Mouse (Mus musculus) E14TG2a.4 (cell line): Measurements from ENCODE around the gene Rpl38.
A peak's percentile ranks its signal among the peaks of the same experiment; 100 is the strongest.

Source experiments
- H3K27me3 ChIP-seq: 2 replicates; pipeline ENCODE4 v1.6.1; 2014; ENCODE audit warnings: low read length, control low read depth; ENCODE audit not compliant: insufficient read depth
- H3K36me3 ChIP-seq: 2 replicates; pipeline ENCODE4 v1.6.1; 2014; ENCODE audit warnings: low read length, control low read depth; ENCODE audit not compliant: insufficient read depth
- H3K4me1 ChIP-seq: replicated peaks from 2 replicates; pipeline ENCODE4 v1.6.1; 2014; ENCODE audit warnings: low read depth, low read length, control low read depth
- H3K4me3 ChIP-seq: replicated peaks from 2 replicates; pipeline ENCODE4 v1.5.1; 2014; ENCODE audit warnings: mild to moderate bottlenecking, low read length
- H3K9me3 ChIP-seq: 2 replicates; pipeline ENCODE4 v1.6.1; 2014; ENCODE audit warnings: low read length, control low read depth
- CTCF ChIP-seq: conservative IDR thresholded peaks from 2 replicates; pipeline ENCODE4 v1.5.1; 2014; ENCODE audit warnings: low read length
- NANOG ChIP-seq: IDR thresholded peaks from 2 replicates; pipeline ENCODE4 v1.6.1; 2014; ENCODE audit warnings: borderline replicate concordance, low read length, mixed read lengths
- POU5F1 ChIP-seq: IDR thresholded peaks from 2 replicates; pipeline ENCODE4 v1.6.1; 2014; ENCODE audit warnings: low read length, borderline replicate concordance

Rpl38 gene

DNA sequence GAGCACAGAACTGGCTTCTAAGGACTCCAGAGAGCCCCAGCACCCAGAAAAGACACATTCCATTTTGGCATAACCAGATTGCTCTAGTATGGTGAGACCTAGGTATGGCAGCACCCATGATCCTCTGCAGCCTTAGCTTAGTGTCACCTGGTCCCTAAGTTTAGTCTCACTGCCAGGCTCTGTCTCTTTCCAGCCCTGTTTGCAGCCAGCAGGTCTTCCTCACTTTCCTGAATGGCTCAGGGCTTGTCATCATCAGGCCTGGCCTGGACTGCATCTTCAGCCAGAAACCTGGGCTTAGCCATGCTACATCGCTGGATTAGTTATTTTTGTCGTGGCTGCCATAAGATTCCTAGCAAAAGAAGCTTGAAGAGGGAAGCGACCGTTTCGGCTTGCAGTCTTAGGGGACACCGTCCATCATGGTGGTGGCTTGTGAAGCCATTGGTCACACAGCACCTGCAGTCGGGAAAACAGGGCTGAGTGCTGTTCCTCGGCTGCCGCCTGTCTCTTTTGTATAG lies 17.3 kb downstream of the Rpl38 start:
- Histone ChIP-seq H3K36me3 (peaks cover 20% of the 10 kb centered on the region), H3K27me3 (no peaks in the 10 kb centered on the region), H3K4me1 (peaks cover 79% of the 10 kb centered on the region), H3K4me3 (no peak overlapping the region), H3K9me3 (no peaks in the 10 kb centered on the region)
- no peak for TF ChIP-seq CTCF
- TF ChIP-seq POU5F1, result no peak
- no peak for TF ChIP-seq NANOG

DNA sequence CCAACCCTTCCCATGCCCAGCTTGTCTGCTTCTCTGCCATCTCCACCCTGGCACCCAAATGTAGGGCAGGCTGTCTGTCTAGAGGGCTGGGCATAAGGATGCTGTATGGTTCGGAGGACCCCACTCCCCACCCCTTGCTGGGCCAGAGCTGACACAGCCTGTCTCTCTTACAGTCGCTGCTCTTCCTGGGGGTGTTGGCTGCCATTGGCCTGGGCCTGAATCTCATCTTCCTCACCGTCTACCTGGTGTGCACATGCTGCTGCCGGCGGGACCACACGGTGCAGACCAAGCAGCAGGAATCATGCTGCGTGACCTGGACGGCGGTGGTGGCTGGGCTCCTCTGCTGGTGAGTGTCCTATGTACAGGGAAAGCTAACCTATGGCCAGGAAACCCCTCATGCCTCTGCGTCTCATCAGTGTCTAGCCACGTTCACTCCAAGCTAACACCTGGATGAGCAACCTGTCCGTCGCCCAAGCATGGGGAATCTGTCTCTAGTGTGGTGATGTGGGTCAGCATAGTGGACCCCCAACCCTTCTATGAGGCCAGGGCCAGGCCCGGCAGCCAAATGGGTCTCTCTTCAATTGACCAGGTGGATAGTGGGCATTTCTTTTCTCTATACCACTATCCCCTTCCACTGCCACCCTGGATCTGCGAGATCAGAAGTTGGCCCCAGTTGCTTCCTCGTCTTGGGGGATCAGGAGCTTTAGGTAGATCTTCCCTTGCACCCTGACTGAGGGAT lies 18.1 kb downstream of the Rpl38 start:
- no peaks in the 10 kb centered on the region for H3K9me3 ChIP-seq
- no peak for TF ChIP-seq NANOG
- TF ChIP-seq POU5F1, result no peak
- no peak for TF ChIP-seq CTCF
- H3K36me3 ChIP-seq, result peaks cover 22% of the 10 kb centered on the region
- H3K4me3 ChIP-seq, result peak overlapping the region; percentile 17; the same call in 1 of the 2 replicates
- H3K27me3 ChIP-seq, result no peaks in the 10 kb centered on the region
- H3K4me1 ChIP-seq, result peaks cover 77% of the 10 kb centered on the region

DNA sequence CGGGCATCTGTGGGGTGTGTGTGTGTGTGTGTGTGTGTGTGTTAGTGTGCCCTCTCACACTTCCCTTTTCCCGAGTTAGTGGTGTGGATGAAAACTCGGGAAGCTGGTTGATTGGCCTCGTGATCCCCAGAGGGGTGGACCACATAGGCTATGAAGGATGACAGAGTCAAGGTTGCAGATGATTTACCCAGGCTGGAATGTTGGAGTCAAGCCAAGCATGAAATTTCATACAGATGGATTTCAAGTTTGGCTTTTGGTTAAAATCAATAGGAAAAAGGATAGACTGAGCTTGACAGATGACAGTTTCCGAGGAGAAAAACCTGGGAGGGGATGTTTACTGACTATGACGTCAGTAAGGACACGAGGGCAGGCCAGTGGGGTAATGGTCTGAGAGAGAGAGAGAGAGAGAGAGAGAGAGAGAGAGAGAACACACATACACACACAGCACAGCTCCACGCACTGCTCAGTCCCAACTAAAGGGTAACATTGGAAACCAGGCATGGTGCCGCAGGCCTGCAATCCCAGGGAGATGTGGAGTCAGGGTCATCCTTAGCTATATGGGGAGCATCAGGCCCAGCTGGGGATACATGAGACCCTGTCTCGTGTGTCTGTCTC lies 19.4 kb downstream of the Rpl38 start:
- no peak for TF ChIP-seq POU5F1
- no peak for TF ChIP-seq NANOG
- Histone ChIP-seq H3K36me3 (peaks cover 19% of the 10 kb centered on the region), H3K4me1 (peaks cover 82% of the 10 kb centered on the region), H3K4me3 (no peak overlapping the region), H3K9me3 (no peaks in the 10 kb centered on the region), H3K27me3 (no peaks in the 10 kb centered on the region)

DNA sequence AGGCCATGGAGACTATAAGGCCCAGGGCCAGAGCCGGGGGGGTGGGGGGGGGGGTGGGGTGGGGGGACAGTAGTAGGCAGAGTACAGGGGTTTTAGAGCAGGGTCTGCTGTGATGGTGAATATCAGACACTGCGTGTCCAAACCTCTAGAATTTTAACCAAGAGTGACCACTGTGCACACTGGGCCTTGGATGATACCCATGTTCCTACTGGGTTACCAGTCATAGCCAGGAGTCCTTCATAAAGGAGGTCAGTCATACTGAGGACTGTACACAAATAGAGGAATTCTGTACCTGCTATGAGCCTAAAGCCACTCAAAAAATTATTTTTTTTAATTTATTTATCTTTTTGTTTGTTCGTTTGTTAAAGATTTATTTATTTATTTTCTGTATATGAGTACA lies 20.4 kb downstream of the Rpl38 start:
- peaks cover 83% of the 10 kb centered on the region for H3K4me1 ChIP-seq
- no peaks in the 10 kb centered on the region for H3K9me3 ChIP-seq
- peaks cover 18% of the 10 kb centered on the region for H3K36me3 ChIP-seq
- no peak for TF ChIP-seq POU5F1
- no peak overlapping the region for H3K4me3 ChIP-seq
- no peaks in the 10 kb centered on the region for H3K27me3 ChIP-seq

DNA sequence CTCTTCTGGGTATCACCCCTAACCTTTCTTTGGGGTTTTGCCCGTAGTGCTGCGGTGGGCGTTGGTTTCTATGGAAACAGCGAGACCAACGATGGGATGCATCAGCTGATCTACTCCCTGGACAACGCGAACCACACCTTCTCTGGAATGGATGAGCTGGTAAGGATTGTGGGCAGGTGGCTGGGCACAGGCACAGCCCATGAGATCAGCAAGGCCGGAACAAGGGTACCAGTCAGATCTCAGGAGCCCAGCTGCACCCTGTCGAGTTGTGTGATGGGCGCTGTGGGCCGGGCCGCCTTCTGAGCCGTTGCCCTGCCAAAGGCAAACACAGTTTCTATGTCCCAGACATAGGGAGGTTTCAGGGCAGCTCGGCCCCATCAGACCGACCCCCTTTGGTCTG lies 21.9 kb downstream of the Rpl38 start:
- no peak for TF ChIP-seq NANOG
- no peak for TF ChIP-seq CTCF
- no peak for TF ChIP-seq POU5F1
- Histone ChIP-seq H3K4me3 (no peak overlapping the region), H3K27me3 (no peaks in the 10 kb centered on the region), H3K9me3 (no peaks in the 10 kb centered on the region), H3K4me1 (peaks cover 83% of the 10 kb centered on the region), H3K36me3 (peaks cover 23% of the 10 kb centered on the region)

DNA sequence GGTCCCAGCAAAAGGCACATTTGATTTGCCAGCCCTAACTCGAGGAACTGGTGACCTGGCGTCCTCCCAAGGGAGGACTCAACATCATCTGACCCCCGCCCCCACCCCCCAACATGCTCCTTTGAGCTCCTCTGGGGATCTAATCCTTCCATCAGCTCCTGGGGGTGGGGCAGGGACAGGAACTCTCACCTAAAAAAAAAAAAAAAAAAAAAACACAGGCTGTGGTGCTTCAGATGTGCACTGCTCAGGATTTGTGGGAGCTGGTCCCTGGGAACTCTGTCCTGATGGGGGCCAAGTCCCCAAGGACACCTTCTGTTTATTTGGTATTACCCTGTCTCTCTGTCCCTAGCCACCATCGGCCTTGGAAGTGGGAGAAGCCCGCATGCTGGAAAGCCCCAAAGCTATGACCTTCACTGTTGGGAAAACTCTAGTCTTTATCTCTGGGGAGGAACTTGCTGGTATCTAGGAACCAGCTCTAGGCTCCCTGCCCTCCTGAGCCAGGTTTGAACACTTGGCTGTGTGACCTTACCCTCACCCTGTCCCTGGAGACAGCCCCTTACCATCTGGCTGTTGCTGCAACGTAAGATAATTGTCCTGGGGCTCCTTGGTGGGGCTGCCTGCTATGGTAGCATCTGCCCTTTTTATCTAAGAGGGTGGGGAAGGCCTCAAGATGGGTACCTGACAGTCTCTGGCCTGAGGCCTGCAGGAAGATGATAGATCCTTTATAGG lies 23.3 kb downstream of the Rpl38 start:
- Histone ChIP-seq H3K4me3 (no peak overlapping the region), H3K9me3 (no peaks in the 10 kb centered on the region), H3K4me1 (peaks cover 74% of the 10 kb centered on the region), H3K36me3 (peaks cover 25% of the 10 kb centered on the region), H3K27me3 (no peaks in the 10 kb centered on the region)
- no peak for TF ChIP-seq NANOG
- TF ChIP-seq POU5F1, result no peak

DNA sequence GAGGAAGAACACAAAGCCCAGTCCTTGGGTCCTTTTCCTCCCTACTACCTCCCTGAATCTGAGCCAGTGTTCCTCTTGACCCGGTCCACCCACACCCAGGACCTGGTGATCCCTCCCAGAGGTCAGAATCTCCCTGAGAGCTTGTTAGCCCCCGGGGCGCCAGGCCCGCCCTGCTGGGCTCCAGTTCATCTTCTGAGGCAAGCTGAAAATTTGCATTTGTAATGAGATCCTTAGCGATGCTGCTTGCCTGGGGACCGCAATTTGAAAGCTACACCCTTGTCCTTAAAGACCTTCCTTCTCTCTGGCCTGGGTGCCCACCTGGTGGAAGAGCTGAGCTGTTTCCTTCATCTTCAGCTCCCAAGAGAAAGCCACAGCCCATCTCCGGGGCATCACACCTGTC lies 24.3 kb downstream of the Rpl38 start:
- Histone ChIP-seq H3K36me3 (peaks cover 30% of the 10 kb centered on the region), H3K9me3 (no peaks in the 10 kb centered on the region), H3K4me3 (no peak overlapping the region), H3K27me3 (no peaks in the 10 kb centered on the region), H3K4me1 (peaks cover 66% of the 10 kb centered on the region)
- TF ChIP-seq POU5F1 (no peak), NANOG (no peak), CTCF (no peak)

DNA sequence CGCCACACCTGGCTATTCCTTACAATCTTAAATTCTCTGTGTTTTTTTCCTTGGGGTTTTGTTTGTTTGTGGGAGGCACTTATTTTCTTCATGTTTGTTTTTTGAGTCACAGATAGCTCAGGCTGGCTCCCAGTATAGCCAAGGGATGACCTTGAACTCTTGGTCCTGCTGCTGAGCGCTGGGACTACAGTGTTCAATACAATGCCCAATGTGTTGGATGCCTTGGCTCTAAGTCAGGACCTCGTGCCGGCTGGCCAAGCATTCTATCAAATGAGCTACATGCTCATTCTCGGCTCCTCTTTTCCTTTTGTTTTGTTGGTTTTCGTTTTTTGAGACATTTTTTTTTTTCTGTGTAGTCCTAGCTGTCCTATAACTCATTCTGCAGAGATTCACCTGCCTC lies 25.1 kb downstream of the Rpl38 start:
- peaks cover 60% of the 10 kb centered on the region for H3K4me1 ChIP-seq
- H3K4me3 ChIP-seq, result no peak overlapping the region
- TF ChIP-seq NANOG, result no peak
- TF ChIP-seq POU5F1, result no peak
- no peak for TF ChIP-seq CTCF

DNA sequence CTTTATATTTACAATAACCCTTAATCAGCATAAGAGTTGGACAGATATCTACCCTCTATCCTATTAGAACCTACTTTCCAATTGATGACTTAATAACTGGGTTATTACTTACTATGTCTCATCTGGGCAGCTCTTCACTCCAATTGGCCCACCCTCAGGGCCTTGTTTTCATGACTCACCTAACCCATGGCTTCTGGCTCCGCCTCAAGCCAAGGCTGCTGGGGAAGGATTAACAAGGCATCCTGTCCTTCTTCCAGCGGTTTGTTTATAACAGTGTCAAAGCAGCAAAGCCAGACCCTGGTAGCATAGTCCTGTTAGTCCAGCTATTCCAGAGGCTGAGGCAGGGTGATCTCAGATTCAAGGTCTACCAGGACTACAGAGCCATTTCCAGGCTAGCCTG lies 26.1 kb downstream of the Rpl38 start:
- no peak for TF ChIP-seq POU5F1
- TF ChIP-seq CTCF, result no peak
- TF ChIP-seq NANOG, result no peak
- no peak overlapping the region for H3K4me3 ChIP-seq
- no peaks in the 10 kb centered on the region for H3K27me3 ChIP-seq
- H3K36me3 ChIP-seq, result peaks cover 44% of the 10 kb centered on the region
- no peaks in the 10 kb centered on the region for H3K9me3 ChIP-seq
- H3K4me1 ChIP-seq, result peaks cover 68% of the 10 kb centered on the region

More for the DNA sequence above, 25.1 kb downstream of the Rpl38 start:
- Histone ChIP-seq H3K36me3 (peaks cover 38% of the 10 kb centered on the region), H3K27me3 (no peaks in the 10 kb centered on the region), H3K9me3 (no peaks in the 10 kb centered on the region)
